Mouse (Mus musculus) liver, adult (tissue): ENCODE results near the gene Dcst1.

Experiments used
- GATA4 ChIP-seq: IDR thresholded peaks from 2 replicates; pipeline ENCODE4 v1.6.1; 2014; ENCODE audit warnings: mild to moderate bottlenecking, low read length; ENCODE audit not compliant: insufficient replicate concordance

The Dcst1 gene

DNA sequence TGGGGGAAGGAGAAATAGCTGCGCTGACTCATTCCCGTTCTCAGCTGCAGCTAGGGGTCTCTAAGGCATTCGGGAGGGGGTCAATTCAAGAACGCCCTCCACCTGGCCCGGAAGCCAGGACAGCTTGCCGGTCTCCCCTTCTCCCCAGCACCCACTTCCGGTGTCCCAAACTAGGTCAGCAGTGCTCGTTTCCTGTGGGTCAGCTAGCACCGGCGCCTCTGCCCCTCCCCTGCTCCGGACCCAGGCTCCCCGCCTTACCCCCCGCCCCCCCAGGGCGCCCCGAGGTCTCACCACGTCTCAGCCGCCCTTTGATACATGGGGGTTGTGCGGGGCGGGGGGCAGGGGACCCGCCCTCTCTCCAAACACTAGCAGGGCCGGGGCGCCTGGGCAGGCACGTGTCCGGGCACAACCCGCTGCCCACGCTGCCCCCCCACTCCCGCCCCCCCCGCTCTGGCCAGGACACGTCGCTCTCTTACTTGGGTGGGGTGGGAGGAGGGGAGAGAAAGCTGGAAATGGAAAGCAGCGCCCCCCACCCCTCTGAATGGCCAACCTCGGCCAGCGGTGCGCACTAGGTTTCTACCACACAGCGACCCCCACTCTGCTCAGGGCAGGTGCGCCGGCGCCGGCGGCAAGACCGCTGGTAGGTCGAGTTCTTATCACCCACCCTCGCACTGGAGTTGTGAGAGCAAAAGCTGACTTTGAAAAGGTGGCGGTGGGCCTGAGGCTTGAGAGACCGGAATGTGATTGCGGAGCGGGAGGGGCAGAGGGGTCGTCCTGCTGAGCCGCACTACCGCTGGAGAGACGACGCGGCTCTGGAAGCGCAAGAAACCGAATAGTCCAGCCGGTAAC, 26.8 kb upstream of the Dcst1 start:
- no peak for TF ChIP-seq GATA4

DNA sequence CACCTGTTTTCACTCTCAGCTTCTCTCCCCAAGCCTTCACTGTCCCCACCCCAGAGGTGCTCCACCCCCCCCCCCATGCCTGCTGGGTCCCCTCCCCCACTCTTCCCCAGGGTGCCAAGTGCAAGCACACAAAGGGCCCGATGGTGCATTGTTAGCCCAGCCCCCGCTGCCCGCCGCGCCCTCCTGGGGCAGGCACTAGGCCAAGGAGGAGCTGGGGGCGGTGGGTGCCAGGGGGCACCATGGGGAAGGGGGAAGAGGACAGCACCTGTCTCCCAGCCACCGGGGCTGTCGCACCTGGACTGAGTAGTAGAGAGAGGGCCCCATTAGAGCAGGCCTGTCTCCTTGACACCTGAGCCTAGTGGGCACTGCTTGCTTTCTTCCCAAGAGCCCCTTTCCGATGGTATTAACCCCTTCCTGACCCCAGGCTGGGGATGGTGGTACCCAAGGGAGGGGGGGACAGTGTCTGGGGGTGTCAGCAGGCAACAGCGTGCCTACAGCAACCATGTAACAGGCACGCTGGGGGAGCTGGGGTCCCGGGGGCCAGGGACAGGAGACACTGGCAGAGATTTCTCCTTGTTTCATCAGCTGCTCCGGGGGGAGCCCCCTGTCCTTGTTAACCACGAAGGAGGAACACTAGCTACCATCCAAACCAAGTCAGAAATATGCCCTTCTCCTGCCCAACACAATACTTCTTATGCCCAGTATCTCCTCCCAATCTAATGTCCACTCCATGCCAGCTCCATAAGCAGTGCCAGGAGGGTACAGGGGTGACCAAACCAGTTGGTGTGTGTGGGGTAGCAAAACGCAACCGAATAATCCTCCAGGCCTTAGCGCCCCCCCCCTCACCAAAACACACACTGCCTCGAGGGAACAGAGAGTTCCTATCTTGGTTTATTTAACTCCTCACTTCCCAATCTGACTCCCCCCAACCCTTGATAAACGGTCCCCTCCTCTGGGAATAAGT, 25.9 kb upstream of the Dcst1 start:
- TF ChIP-seq GATA4: no peak

DNA sequence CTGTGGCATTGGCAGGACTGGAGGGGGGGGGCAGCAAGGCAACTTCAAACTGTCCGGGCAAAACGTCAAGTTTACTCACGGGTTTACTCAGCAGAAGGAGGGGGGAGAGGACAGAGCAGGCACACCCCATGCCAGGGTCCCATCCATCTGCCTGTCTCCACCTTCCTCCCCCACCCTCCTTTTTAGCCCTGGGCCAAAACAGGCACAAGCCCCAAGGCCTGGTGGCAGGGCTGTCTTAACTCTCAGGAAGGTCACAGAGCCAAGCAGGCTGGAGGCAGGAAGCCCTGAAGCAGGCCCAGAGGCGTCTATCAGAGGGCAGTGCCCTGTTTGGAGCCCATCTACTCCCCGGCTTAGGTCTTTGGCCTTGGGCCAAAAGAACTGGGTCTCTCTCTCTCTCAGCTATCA, 25.1 kb upstream of the Dcst1 start:
- TF ChIP-seq GATA4: no peak

DNA sequence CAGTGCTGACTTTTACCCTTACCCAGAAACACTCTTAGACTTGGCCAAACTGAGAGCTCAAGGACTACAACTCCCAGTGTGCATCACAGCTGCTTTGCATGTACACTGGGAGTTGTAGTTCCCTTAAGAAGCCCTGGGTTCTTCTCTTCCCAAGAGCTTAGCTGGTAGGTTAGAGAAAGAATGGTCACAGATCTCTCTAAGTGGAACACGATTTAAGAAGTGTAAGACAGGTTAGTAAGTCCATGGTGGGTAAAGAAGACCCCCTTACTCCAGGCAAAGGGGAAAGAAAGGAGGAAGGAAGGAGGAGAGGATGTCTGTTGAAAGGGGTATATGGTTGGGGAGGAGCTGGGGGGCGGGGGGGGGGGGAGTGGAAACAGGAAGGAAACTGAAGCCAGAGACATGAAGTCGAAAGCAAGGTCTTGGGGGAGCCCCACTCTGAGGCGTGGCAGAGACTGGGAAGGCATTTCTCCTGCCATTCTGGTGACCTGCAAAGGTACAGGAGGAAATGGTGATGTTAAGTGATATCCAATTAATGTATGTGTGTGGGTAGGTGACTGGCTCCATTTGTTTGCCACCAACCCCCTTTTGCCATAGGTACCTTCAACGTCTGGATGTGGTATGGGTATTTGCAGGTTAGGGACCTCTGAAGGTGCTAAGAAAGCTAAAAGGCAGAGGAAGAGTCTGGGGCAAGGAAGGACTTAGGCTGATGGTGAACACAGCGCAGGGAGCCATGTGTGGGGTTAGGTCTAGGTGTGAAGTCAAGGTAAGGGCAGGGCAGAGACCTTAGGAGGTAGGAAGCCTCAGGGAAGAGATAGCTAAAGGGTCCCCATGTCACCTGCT, 24.1 kb upstream of the Dcst1 start:
- no peak for TF ChIP-seq GATA4

DNA sequence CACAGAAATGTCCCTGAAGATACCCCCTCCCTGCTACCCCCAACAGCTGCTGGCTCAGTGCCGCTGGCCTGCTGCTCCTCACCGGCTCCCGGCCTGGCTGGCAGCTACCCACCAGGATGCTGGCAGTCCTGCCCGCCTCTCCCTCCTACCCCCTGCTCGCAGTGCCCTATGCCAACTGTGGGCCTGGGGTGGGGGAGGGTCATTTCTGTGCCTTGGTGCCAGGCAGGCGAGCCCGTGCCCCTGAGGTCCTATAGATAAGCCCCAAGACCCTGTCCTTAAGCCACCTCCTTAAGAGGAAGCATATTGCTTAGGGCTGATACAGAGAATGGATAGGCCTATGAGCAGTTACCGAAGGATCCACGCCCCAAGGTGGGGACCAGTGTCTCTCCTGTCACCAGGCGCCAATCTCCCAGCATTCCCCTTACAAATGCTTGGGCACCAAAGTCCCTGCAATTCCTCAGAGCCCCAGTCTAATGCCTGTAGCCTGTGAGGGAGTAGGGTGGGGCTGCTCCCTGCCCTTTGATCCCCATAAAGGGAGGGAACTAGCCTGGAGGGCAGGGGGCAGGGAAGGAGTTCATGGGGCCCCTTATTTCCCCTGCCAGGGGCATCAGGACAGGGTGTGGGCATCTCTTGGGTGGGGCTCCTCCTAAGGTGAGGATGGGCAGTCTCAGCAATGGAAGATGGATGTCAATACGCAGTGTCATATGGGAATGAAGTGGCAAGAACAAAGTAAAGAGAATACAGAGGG, 23.3 kb upstream of the Dcst1 start:
- no peak for TF ChIP-seq GATA4

DNA sequence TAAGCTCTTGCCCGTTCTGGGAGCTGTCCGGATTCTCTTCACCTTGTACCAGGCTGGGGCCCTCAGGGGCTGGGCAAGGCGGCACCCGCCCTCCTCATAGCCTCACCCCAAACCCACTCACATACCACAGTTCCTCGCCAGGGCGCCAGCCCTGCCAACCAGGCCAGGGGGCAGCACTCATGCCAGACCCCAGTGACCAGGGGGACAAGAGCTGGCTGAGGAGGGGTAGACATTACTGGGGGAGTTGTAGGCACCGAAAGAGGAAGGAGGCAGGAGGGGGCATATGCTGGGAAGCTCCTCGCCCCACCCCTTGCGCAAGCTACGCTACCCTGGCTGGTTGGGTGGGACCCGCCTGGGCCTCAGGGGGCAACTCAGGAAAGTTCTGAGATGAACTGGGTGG, 22.6 kb upstream of the Dcst1 start:
- no peak for TF ChIP-seq GATA4

DNA sequence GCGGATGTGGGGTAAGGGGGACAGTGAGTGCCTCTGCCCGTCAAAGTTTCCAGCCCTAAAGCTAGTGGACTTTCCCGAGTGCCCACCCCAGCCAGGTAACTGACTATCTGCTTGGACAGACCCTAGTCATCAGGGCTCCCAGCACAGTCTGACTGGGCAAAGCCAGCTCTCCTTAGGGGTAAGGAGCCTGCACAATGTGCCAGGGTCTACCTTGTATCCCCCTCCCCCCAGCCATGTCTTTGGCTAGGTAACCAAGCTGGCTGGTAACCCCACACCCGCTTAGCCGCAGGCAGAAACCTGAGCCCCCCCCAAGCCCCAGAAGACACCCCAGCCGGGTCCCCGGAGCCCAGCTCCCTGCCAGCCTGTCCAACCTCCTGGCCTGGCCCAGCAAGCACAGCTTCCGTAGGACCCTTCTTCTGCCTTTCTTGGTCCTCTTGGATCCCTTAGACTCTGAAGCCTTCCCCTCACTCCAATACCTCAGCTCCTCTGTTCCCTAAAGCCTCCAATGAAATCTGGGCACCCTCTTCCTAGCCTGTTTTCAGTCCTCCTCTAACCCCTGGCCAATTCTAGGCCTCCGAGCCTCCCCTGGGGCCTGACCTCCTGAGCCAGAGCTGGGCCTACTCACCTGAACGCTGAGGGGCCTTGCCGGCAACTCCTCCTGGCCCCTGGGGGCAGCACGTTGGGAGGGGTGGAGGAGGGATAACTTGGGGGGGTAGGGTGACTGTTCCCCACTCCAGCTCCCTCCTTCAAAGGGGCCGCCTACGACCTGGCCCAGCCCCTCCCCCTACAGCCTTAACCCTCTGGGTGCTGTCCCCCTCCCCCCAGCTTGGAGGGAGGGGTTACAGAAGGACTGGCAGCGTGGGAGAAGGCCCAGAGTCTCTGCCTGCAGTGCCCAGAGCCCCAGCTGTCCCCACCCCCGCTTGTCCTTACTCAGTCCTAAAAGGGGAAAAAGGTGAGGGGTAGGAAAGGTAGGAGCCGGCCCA, 21.7 kb upstream of the Dcst1 start:
- no peak for TF ChIP-seq GATA4

DNA sequence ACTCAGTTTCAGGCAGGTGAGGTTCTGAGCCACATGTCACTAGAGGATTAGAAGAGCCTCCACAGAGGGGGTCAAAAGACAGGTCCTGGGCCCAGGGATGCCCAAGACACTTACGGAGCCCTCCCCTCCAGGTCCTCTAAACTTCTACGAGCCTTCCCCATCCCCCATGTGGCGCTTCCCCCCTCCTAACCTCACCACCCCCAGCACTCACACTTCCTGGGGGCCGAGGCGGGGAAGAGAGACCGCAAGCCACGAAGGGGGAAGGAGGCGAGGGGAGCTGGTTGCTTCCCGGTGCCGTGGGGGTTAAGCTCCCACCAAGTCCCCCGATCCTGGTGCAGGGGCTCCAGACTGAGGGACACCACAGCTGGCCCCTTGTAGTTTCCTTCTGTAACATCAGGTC, 20.4 kb upstream of the Dcst1 start:
- TF ChIP-seq GATA4: no peak

DNA sequence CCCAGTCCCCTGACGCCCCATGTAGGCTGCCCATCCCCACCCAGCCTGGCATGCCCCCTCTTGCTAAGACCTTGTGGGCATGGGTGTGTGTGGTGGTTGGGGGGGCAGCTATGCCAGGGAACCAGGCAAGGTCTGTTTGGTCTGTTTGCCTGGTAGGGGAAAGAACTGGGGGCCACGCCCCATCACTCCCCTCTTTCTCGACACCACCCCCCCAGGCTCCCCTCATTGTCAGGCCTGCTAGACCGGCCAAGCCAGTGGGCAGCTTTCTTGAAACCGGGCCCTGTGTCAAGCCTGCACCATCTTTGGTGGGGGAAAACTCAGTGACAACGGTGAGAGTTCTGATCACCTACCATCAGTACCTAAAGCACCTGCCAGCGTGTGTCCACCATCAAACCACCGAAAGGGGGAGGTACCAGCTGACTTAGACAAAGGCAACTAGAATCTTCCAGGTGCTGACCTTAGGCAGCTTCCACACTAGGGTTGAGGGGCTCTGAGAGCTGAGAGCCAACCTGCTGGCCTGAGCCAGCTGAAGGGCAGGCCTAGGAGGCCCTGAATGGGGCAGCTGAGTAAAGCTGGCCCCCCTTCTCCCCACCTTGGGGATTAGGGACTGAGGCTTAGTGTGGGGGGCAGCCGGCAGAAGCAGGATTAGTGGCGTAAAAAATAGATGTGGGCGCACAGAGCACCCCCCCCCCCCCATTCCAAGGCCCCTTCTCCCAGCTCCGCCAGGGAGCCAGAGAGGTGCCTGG, 19.5 kb upstream of the Dcst1 start:
- no peak for TF ChIP-seq GATA4

DNA sequence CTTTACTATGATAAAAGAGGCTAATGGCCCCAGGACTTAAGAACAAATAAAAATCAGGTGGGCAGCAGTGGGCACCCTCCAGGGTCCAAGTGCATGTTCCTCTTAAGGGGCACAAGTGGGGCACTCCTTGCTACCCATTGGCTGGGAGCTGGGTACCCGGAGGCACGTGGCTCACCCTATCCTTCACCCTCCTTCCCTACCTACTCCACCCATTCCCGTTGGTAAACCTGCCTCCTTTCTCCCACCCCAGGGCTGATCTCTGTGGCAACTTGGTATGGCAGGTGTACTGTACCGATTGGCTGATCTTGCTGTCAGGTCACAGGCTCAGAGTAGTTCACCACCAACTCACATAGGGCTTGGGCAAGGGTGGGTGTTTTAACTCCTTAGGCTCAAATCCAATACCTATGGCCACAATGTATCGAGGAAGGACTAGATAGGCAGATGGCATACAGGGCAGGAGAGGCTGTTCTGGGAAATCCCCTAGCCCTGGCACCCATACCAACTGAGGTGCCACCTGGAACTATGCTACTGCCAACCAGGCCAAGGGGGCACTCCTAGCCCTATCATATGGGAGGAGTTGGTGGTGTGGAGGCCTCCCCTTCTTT, 18.7 kb upstream of the Dcst1 start:
- no peak for TF ChIP-seq GATA4

DNA sequence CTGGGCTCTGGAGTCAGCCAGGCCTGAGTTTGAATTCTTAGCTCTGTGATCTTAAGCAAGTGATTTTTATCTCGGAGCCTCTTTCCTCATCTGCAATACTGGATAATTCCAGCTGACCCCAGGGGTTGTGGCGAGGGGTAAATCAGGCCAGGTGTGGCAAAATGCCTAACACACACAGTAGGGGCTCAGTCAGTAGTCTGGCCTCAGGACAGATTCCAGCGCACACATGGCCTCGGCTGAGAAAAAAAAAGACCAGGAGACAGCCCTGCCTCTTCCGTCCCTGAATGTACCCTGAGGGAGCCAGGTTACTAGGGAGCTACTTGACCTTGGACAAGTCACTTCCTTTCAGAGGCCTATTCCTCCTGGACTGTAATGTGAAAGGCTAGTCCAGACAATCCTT, 17.9 kb upstream of the Dcst1 start:
- TF ChIP-seq GATA4: no peak

DNA sequence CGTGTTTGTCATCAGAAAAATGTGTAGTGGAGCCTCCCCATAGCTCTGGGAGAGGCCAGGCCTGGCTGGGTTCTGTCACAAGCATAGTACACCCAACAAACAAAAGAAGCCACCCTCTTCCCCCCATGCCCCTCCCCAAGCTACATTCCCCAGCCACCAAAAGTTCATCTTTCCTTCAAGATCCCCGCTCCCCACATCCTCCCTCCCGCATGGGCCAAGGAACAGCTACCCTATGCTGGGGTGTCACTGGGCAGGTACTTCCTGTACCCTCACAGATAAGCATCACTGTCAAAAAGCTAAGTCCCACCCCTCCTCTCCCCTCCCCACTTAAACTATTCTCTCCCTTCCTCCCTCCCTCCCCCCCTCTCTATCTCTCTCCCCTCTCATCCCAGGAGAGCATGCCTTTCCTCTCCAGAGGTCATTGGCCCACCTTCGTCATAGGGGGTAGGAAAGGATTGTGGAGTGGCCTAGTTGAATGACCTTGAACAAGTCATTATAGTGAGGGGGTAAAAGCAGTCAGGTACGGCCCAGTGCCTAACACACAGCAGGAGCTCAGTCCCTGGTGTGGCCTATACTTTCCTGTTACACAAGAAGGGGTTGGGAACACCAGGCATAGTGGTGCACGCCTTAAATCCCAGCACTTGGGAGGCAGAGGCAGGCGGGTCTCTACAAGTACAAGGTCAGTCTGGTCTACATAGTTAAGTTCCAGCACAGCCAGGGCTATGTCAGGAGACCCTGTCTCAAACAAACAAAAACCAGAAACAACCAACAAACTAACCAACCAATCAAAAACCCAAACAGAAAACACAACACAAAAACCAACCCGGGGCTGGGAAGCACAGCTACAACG, 17.2 kb upstream of the Dcst1 start:
- TF ChIP-seq GATA4: no peak

DNA sequence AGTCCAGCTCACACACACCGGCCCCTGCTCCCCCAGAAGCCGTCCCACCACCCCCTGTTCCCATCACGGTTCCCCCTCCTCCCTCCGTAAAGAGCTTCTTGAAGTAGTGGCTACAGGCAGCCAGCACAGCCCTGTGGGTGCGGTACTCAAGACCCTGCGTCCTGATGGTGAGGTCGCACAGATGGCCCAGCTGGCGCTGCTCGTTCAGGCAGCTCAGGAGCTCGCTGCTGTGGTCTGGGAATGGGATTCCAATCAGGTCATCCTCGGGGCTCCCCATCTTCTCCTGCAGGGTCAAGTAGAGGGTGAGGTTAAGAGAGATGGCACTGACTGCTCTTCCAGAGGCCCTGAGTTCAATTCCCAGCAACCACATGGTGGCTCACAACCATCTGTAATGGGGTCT, 16.2 kb upstream of the Dcst1 start:
- no peak for TF ChIP-seq GATA4
